Mouse (Mus musculus) embryonic facial prominence, embryonic 12.5 days (tissue): ENCODE results near the gene Ube2f. TPM values are rescaled to one million over a fixed set of nuclear protein-coding genes. Genes with fewer than 3 reads are reported as not detected.

ENCODE experiments used
- ATAC-seq: fragments of 200-750 bp; cut with Nextera tagmentation; 2 replicates; pipeline ENCODE4 v1.8.0; 2017; ENCODE audit not compliant: insufficient number of reproducible peaks, insufficient read depth, low FRiP score, low TSS enrichment
- H3K27ac ChIP-seq: fragments of 300-500 bp; sonication (generic); 2 replicates; pipeline ENCODE4 v1.5.1; 2016; ENCODE audit warnings: mild to moderate bottlenecking
- H3K27me3 ChIP-seq: fragments of 300-500 bp; sonication (generic); 2 replicates; pipeline ENCODE4 v1.6.1; 2016; ENCODE audit warnings: mild to moderate bottlenecking, moderate library complexity
- H3K36me3 ChIP-seq: fragments of 300-500 bp; sonication (generic); 2 replicates; pipeline ENCODE4 v1.6.1; 2016; ENCODE audit warnings: mild to moderate bottlenecking
- H3K4me1 ChIP-seq: fragments of 300-500 bp; sonication (generic); 2 replicates; pipeline ENCODE4 v1.6.1; 2016
- H3K4me2 ChIP-seq: fragments of 300-500 bp; sonication (generic); replicated peaks from 2 replicates; pipeline ENCODE4 v1.6.1; 2016; ENCODE audit warnings: mild to moderate bottlenecking, moderate library complexity
- H3K4me3 ChIP-seq: fragments of 300-500 bp; sonication (generic); 2 replicates; pipeline ENCODE4 v1.5.1; 2016; ENCODE audit warnings: mild to moderate bottlenecking
- H3K9ac ChIP-seq: fragments of 300-500 bp; sonication (generic); 2 replicates; pipeline ENCODE4 v1.6.1; 2016; ENCODE audit warnings: mild to moderate bottlenecking, moderate library complexity
- H3K9me3 ChIP-seq: fragments of 300-500 bp; sonication (generic); 2 replicates; pipeline ENCODE4 v1.6.1; 2016; ENCODE audit warnings: mild to moderate bottlenecking, moderate library complexity
- WGBS: fragments of 180-500 bp; shearing (Covaris S2); methylation state at CpG from one replicate; pipeline ENCODE4 v1.1.7; 2016; 5-methylcytosine and 5-hydroxymethylcytosine counted together
- polyA plus RNA-seq: library from polyadenylated mRNA; unstranded; fragments of >200 nt; fragmentation: Nextera tagmentation; extraction: Ambion mirVana; gene quantifications from 2 replicates; pipeline ENCODE4 v1.2.1, GENCODE M21; 2016

Gene Ube2f
- 72.4 and 72.9 TPM in 2 replicates for polyA plus RNA-seq

DNA sequence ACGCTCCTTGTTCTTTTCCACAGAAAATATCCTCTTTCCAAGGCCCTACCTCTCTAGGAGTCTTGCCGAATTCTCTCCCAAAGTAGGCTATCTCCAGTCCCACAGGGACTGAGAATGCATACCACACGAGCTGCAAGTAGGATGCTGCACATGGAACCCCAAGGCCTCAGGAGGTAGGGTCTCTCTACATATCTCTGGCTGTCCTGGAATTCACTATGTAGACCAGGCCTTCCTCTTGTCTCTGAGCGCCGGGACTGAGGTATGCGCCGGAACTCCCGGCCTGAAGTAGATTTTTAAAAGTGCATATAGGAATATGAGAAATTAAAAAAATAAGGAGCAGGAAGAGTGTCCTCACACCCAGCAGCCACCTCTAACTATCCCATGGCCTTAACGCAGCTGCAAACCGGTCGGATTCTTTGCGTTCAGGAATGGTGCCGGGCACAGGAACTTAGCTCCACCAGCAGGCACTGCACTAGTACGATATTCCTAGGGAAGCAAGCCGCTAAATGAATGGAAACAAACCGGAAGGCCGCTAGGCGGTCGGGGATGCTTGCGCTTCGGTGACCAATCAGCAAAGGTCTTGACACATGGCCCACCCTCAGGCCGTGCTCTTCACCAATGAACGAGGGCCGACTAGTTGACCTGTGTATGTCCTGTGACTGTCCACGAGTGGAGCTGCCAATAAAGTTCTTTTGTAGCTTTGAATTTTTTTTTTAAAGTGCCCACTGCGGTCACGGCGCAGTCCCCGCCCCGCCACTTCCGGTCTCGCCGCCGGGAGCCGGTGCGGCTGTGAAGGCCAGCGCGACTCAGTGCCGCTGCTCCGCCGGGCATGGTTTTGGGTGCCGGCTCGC lies at the start of gene Ube2f:
Gene Ube2f, plus strand, starts transcription at position 741 of the 851 bp plus-strand sequence.
- peak within 1 kb of the TSS; percentile 86 for H3K27ac ChIP-seq
- H3K4me1 ChIP-seq = peaks cover 25% of the 10 kb centered on the region
- H3K9me3 ChIP-seq = no peaks in the 10 kb centered on the region
- under 1% methylated on average over 43 of the region's 43 CpGs for WGBS
- H3K4me2 ChIP-seq = peak within 1 kb of the TSS; percentile 74
- ATAC-seq = peak; percentile 98
- H3K9ac ChIP-seq = peak within 1 kb of the TSS; percentile 99
- H3K27me3 ChIP-seq = no peaks in the 10 kb centered on the region
- H3K4me3 ChIP-seq = peak within 1 kb of the TSS; percentile 99
- peaks cover 7% of the 10 kb centered on the region; the same call in 1 of the 2 replicates for H3K36me3 ChIP-seq

- Histone ChIP-seq H3K27ac (no peak overlapping the region), H3K4me3 (no peak overlapping the region), H3K9ac (no peak overlapping the region), H3K36me3 (no peaks in the 10 kb centered on the region), H3K9me3 (no peaks in the 10 kb centered on the region), H3K27me3 (no peaks in the 10 kb centered on the region), H3K4me2 (no peak overlapping the region), H3K4me1 (0 out of 2 replicates have a peak, but pooled peaks cover 4% of the 10 kb centered on the region)
- 32% methylated on average over 3 of the region's 3 CpGs for WGBS
- no peak for ATAC-seq
These were observed 49.0 kb upstream of the Ube2f start for GRCm38 (mm10) chr1:91201122-91201521.

DNA sequence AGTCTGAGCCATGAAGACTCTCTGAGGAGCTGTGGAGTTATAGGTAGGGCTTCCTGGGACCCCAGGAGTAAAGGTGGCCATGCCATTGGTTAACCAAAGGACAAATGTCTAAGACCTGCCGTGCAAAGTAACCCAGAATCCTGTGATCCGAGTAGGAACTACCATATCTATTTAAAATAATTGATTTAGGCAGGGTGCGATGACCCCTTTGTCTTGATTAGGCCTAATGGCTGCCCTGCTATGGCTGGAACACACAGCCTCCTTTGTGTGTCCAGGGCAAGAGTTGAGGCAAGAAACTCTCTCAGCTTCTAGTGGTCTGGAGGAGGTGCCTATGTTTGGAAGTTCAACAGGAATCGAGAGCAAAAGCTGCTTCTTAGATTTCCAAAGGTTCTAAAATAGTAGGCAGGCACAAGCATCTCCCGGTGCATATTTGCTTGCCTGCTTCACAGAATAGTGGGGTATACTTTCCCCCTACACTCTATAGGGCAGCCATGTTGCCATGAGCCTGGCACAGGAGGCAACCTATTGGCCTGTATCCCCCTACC lies 45.8 kb upstream of the Ube2f start:
- Histone ChIP-seq H3K4me3 (no peak overlapping the region), H3K27me3 (no peaks in the 10 kb centered on the region), H3K36me3 (no peaks in the 10 kb centered on the region), H3K27ac (no peak overlapping the region), H3K9ac (no peak overlapping the region), H3K4me2 (no peak overlapping the region), H3K4me1 (0 out of 2 replicates have a peak, but pooled peaks cover 4% of the 10 kb centered on the region), H3K9me3 (no peaks in the 10 kb centered on the region)
- no peak for ATAC-seq
- WGBS = 65% methylated on average over 5 of the region's 5 CpGs

- 70% methylated on average over 6 of the region's 6 CpGs for WGBS
- Histone ChIP-seq H3K9me3 (no peaks in the 10 kb centered on the region), H3K4me3 (no peak overlapping the region), H3K9ac (no peak overlapping the region), H3K4me1 (0 out of 2 replicates have a peak, but pooled peaks cover 4% of the 10 kb centered on the region), H3K27me3 (no peaks in the 10 kb centered on the region), H3K36me3 (no peaks in the 10 kb centered on the region), H3K4me2 (no peak overlapping the region), H3K27ac (no peak overlapping the region)
- no peak for ATAC-seq
These were observed 44.5 kb upstream of the Ube2f start for GRCm38 (mm10) chr1:91205651-91206050.

GRCm38 (mm10) chr1:91206336-91206735 lies 43.8 kb upstream of the Ube2f start:
- 81% methylated on average over 8 of the region's 8 CpGs for WGBS
- Histone ChIP-seq H3K9ac (no peak overlapping the region), H3K4me2 (no peak overlapping the region), H3K27ac (no peak overlapping the region), H3K9me3 (no peaks in the 10 kb centered on the region), H3K36me3 (no peaks in the 10 kb centered on the region), H3K4me3 (no peak overlapping the region), H3K27me3 (no peaks in the 10 kb centered on the region), H3K4me1 (no peaks in the 10 kb centered on the region)
- no peak for ATAC-seq

- H3K9ac ChIP-seq = no peak overlapping the region
- H3K4me3 ChIP-seq = no peak overlapping the region
- WGBS = 80% methylated on average over 5 of the region's 5 CpGs
- H3K27ac ChIP-seq = no peak overlapping the region
- H3K9me3 ChIP-seq = no peaks in the 10 kb centered on the region
- no peak for ATAC-seq
- H3K4me2 ChIP-seq = no peak overlapping the region
- no peaks in the 10 kb centered on the region for H3K27me3 ChIP-seq
- H3K4me1 ChIP-seq = no peaks in the 10 kb centered on the region
- H3K36me3 ChIP-seq = no peaks in the 10 kb centered on the region
These were observed 43.2 kb upstream of the Ube2f start for GRCm38 (mm10) chr1:91206873-91207272.

DNA sequence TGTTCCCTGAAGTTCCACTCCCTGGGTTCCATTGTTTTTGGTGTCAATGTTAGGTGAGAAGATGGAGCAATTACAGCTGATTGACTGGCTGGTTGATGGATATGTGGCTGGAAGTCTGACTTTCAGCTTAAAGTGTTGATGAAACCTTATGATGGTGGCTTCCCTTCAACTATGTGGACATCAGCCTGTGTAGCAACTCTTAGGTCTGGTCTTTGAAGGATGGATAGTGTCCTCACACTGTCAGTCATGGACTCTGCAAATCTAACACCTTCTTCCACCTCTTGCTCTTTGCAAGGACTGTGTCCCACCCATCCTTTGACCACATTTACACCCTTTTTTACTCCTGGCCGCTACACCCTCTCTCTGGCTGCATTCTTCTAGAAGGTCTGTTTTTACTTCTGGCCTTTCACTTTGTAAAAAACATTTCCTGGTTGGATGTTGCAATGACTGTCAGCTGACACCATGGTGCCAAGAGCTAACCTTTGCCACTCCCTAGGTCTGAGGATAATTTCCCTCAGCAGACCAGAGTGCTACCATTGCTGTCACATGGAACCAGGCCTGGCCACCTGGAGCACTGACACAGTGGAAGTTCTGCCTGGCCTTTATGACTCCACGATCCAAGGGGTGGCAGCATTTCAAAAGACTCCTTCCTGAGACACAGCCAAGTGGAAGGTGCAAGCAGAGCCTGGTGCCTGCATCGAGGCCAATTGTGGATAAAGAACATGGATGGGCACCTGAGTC lies 42.6 kb upstream of the Ube2f start:
- 74% methylated on average over 3 of the region's 3 CpGs for WGBS
- Histone ChIP-seq H3K9ac (no peak overlapping the region), H3K4me2 (no peak overlapping the region), H3K36me3 (no peaks in the 10 kb centered on the region), H3K27me3 (no peaks in the 10 kb centered on the region), H3K9me3 (no peaks in the 10 kb centered on the region), H3K27ac (no peak overlapping the region), H3K4me3 (no peak overlapping the region), H3K4me1 (no peaks in the 10 kb centered on the region)
- no peak for ATAC-seq

DNA sequence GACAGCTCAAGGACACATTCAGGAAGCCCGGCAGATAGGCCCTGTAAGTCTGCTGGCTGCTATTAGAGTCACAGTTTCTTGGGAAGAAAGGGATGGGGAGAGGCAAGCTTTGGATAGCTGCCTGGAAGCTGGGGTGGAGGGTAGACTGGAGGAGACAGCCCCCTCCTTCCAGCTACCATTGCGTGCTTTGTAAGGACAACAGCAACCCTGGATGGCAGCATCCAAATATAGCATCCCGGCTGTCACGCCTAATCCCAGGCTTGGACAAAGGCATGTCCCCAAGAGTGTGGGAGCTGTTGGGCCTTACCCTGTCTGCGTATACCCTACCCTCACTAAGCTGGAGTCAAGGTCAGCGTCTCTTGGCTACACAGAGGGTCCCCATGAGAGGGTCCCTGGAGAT lies 40.8 kb upstream of the Ube2f start:
- H3K36me3 ChIP-seq = no peaks in the 10 kb centered on the region
- no peaks in the 10 kb centered on the region for H3K27me3 ChIP-seq
- H3K4me1 ChIP-seq = no peaks in the 10 kb centered on the region
- H3K9me3 ChIP-seq = no peaks in the 10 kb centered on the region
- H3K4me3 ChIP-seq = no peak overlapping the region
- no peak overlapping the region for H3K4me2 ChIP-seq
- ATAC-seq = 0 out of 2 replicates have a peak, but pooled peaks have one; percentile 32
- WGBS = 87% methylated on average over 6 of the region's 6 CpGs
- no peak overlapping the region for H3K27ac ChIP-seq
- no peak overlapping the region for H3K9ac ChIP-seq

- Histone ChIP-seq H3K27ac (no peak overlapping the region), H3K9ac (no peak overlapping the region), H3K9me3 (no peaks in the 10 kb centered on the region), H3K4me3 (no peak overlapping the region), H3K27me3 (no peaks in the 10 kb centered on the region), H3K4me1 (no peaks in the 10 kb centered on the region), H3K36me3 (no peaks in the 10 kb centered on the region), H3K4me2 (no peak overlapping the region)
- no peak for ATAC-seq
- 81% methylated on average over 6 of the region's 6 CpGs for whole genome bisulfite sequencing
These were observed 40.3 kb upstream of the Ube2f start for GRCm38 (mm10) chr1:91209785-91210184.

DNA sequence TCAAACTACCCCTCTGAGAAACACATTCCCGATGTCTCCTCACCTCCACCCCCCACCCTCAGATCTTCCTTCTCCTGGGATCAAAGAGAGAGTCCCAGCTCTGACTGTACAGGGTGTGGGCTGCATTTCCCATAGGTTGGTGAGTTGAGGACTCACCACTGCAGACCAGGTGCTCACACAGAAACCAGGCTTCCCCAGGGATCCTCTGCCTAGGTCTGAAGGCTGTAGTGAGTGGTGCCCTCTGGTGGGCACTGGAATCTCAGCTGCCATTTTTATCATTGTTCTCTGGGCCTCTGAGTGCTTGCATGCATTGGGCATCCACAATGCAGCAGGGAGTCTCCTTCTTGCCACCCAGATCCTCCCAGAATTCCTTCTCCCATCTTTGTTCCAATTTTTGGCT lies 39.0 kb upstream of the Ube2f start:
- Histone ChIP-seq H3K9ac (no peak overlapping the region), H3K27me3 (no peaks in the 10 kb centered on the region), H3K4me1 (no peaks in the 10 kb centered on the region), H3K4me3 (no peak overlapping the region), H3K36me3 (no peaks in the 10 kb centered on the region), H3K27ac (no peak overlapping the region), H3K4me2 (no peak overlapping the region), H3K9me3 (no peaks in the 10 kb centered on the region)
- 0 out of 2 replicates have a peak, but pooled peaks have one; percentile 19 for ATAC-seq
- 54% methylated on average over 1 of the region's 1 CpGs for WGBS

GRCm38 (mm10) chr1:91211591-91212008 lies 38.5 kb upstream of the Ube2f start:
- no peak overlapping the region for H3K27ac ChIP-seq
- no peaks in the 10 kb centered on the region for H3K9me3 ChIP-seq

More at GRCm38 (mm10) chr1:91211591-91212008, 38.5 kb upstream of the Ube2f start:
- no peak overlapping the region for H3K9ac ChIP-seq
- H3K36me3 ChIP-seq = no peaks in the 10 kb centered on the region
- no peaks in the 10 kb centered on the region for H3K4me1 ChIP-seq
- 78% methylated on average over 7 of the region's 7 CpGs for WGBS
- ATAC-seq = no peak
- no peaks in the 10 kb centered on the region for H3K27me3 ChIP-seq
- H3K4me2 ChIP-seq = no peak overlapping the region
- no peak overlapping the region for H3K4me3 ChIP-seq
